Mouse (Mus musculus) myocyte (in vitro differentiated cells): ENCODE results near the gene Macrod1. TPM values are rescaled to one million over a fixed set of nuclear protein-coding genes. Genes with fewer than 3 reads are reported as not detected.
A peak's percentile ranks its signal among the peaks of the same experiment; 100 is the strongest.

ENCODE experiments used
- H3K27me3 ChIP-seq: one replicate; pipeline ENCODE4 v1.6.1; 2011; ENCODE audit not compliant: control insufficient read depth, insufficient read depth, insufficient read length
- H3K36me3 ChIP-seq: one replicate; pipeline ENCODE4 v1.6.1; 2011; ENCODE audit not compliant: control insufficient read depth, insufficient read depth
- H3K4me2 ChIP-seq: one replicate; pipeline ENCODE4 v1.6.1; 2011; ENCODE audit warnings: low read depth, control low read depth
- H3K4me3 ChIP-seq: one replicate; pipeline ENCODE4 v1.5.1; 2011; ENCODE audit warnings: mild to moderate bottlenecking, control low read depth, moderate library complexity
- H3K79me2 ChIP-seq: one replicate; pipeline ENCODE4 v1.6.1; 2011; ENCODE audit not compliant: control insufficient read depth, insufficient read depth
- H3ac ChIP-seq: one replicate; pipeline ENCODE4 v1.6.1; 2011; ENCODE audit not compliant: control insufficient read depth, insufficient read length
- CEBPB ChIP-seq: IDR thresholded peaks from 2 replicates; pipeline ENCODE4 v1.6.1; 2011; ENCODE audit warnings: mild to moderate bottlenecking, moderate library complexity; ENCODE audit not compliant: poor library complexity, insufficient read depth, severe bottlenecking
- E2F4 ChIP-seq: IDR thresholded peaks from one replicate; pipeline ENCODE4 v1.6.1; 2011; ENCODE audit warnings: mild to moderate bottlenecking, control low read depth, moderate library complexity; ENCODE audit not compliant: insufficient read depth
- MAX ChIP-seq: IDR thresholded peaks from one replicate; pipeline ENCODE4 v1.6.1; 2011; ENCODE audit warnings: low read depth, mild to moderate bottlenecking, control low read depth
- MYOD1 ChIP-seq, 3 experiments: IDR thresholded peaks; one replicate each; pipeline ENCODE4 v1.6.1; 2011; ENCODE audit warnings: control low read depth in 2 of 3, low read depth in 2 of 3, mild to moderate bottlenecking in 2 of 3, moderate library complexity in 1 of 3; ENCODE audit not compliant: insufficient read length in 2 of 3, control insufficient read depth in 1 of 3
- MYOG ChIP-seq, 3 experiments: IDR thresholded peaks; one replicate each; pipeline ENCODE4 v1.6.1; 2011; ENCODE audit warnings: control low read depth in 2 of 3, low read depth in 2 of 3, mild to moderate bottlenecking in 2 of 3; ENCODE audit not compliant: insufficient read length in 2 of 3, control insufficient read depth in 1 of 3, insufficient read depth in 1 of 3
- POLR2A ChIP-seq: IDR thresholded peaks from one replicate; pipeline ENCODE4 v1.6.1; 2011; ENCODE audit warnings: low read depth, mild to moderate bottlenecking, control low read depth, moderate library complexity; ENCODE audit not compliant: insufficient read length
- POLR2AphosphoS2 ChIP-seq: IDR thresholded peaks from one replicate; pipeline ENCODE4 v1.6.1; 2011; ENCODE audit warnings: low read depth, control low read depth; ENCODE audit not compliant: insufficient read length
- REST ChIP-seq: IDR thresholded peaks from one replicate; pipeline ENCODE4 v1.6.1; 2011; ENCODE audit warnings: mild to moderate bottlenecking, control low read depth, moderate library complexity; ENCODE audit not compliant: insufficient read depth, insufficient read length
- SRF ChIP-seq: IDR thresholded peaks from one replicate; pipeline ENCODE4 v1.6.1; 2011; ENCODE audit warnings: low read depth; ENCODE audit not compliant: control insufficient read depth, insufficient read length
- TCF12 ChIP-seq: IDR thresholded peaks from one replicate; pipeline ENCODE4 v1.6.1; 2011; ENCODE audit warnings: mild to moderate bottlenecking, control low read depth; ENCODE audit not compliant: poor library complexity, insufficient read depth, severe bottlenecking
- TCF3 ChIP-seq: IDR thresholded peaks from one replicate; pipeline ENCODE4 v1.6.1; 2011; ENCODE audit warnings: low read depth, control low read depth; ENCODE audit not compliant: insufficient read length
- USF1 ChIP-seq: IDR thresholded peaks from one replicate; pipeline ENCODE4 v1.6.1; 2011; ENCODE audit warnings: low read depth, mild to moderate bottlenecking, control low read depth, moderate library complexity
- polyA plus RNA-seq: library from polyadenylated mRNA; unstranded; fragments of >200 nt; fragmentation: generic; extraction: Trizol; gene quantifications from one replicate; pipeline ENCODE4 v1.2.1, GENCODE M21; 2012; ENCODE audit warnings: missing spikeins

Macrod1 gene
- polyA plus RNA-seq, 1 experiment: 82.4 TPM

GRCm38 (mm10) chr19:7103349-7103992 is 46.9 kb downstream of the Macrod1 start:
- no peak for TF ChIP-seq POLR2AphosphoS2
- TF ChIP-seq MYOG (IDR thresholded peaks at IDR 0.05; ENCODE audit: control insufficient read depth in 1 of 3, insufficient read depth in 1 of 3, insufficient read length in 2 of 3, low read depth in 2 of 3): peak in 1 of 3 experiments; percentile 8
- Histone ChIP-seq H3K4me3 (no peak overlapping the region), H3K27me3 (peaks cover 4% of the 10 kb centered on the region), H3ac (no peak overlapping the region), H3K79me2 (no peaks in the 10 kb centered on the region), H3K36me3 (no peaks in the 10 kb centered on the region), H3K4me2 (peak overlapping the region; percentile 25)

DNA sequence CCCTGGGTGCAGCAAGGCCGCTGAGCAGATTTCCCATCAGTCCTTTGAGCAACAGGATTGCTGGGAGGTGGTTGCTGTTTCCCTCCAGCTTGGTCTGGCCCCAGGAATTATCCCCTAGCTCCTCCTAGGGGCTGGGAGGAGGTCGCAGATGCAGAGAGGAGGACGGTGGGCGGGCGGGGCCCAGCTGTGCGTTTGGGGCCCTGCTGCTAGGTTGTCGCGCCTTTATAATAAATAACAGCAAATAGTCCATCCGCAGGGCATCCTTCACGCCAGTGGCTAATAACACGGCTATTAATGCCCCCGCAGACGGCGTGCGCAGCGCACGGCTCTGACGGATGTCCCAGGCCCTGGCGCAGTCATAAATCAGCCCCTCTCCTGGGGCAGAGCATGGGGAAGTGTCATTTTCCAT is 47.4 kb downstream of the Macrod1 start:
- no peak for TF ChIP-seq REST
- no peak for TF ChIP-seq MYOD1 (IDR thresholded peaks at IDR 0.05; ENCODE audit: control insufficient read depth in 1 of 3, insufficient read length in 2 of 3, low read depth in 2 of 3)
- TF ChIP-seq CEBPB: no peak
- TF ChIP-seq TCF3: no peak
- no peak for TF ChIP-seq TCF12
- H3K27me3 ChIP-seq: peaks cover 4% of the 10 kb centered on the region
- peak overlapping the region; percentile 25 for H3K4me2 ChIP-seq
- no peaks in the 10 kb centered on the region for H3K79me2 ChIP-seq
- no peak overlapping the region for H3K4me3 ChIP-seq
- no peaks in the 10 kb centered on the region for H3K36me3 ChIP-seq
- H3ac ChIP-seq: no peak overlapping the region

DNA sequence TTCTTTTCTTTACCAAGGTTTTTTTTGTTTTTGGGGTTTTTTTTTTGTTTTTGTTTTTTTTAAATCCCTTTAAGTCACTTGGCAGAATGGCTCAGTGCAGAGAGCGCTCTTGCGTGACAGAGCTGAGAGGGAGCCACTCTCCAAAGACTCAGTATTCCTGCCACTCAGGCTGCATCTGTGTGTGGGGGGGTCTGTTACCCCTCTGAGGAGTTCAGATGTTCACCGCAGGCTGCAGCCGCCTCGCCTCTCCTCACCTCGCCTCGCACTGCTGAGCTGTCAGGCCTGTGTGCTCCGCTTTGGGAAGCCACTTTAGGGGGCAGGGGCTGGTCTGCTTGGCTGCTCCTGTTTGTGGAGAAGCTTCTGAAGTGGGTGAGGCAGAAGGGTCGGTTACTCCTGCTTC is 48.9 kb downstream of the Macrod1 start, which contains the start of gene Flrt1:
Gene Flrt1, minus strand, starts transcription at position 186 of the 400 bp plus-strand sequence.
- no peak within 1 kb of the TSS for H3K4me2 ChIP-seq
- peaks cover 4% of the 10 kb centered on the region for H3K27me3 ChIP-seq
- H3K79me2 ChIP-seq: no peaks in the 10 kb centered on the region

DNA sequence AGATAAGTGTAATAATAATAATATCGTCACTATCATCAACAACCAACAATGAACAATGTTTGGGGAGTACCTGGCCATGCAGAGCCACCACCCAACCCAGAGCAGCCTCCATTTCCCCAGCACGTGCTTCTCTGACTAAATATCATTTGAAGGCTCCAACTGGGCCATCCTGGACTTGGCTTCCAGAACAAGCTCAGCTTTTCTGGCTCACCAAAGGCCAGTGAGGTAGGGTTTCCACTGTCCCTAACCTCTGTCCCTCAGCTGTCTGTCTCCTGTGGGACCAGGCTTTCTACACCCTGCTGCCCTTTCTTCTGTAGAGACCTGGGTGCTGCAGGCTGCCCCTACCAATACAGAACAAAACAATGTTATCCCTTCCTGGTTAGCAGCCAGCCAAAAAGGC is 50.0 kb downstream of the Macrod1 start:
- no peak overlapping the region for H3K4me2 ChIP-seq
- no peak overlapping the region for H3ac ChIP-seq
- H3K79me2 ChIP-seq: no peaks in the 10 kb centered on the region
- TF ChIP-seq USF1 (no peak), MYOG (IDR thresholded peaks at IDR 0.05; ENCODE audit: control insufficient read depth in 1 of 3, insufficient read depth in 1 of 3, insufficient read length in 2 of 3, low read depth in 2 of 3) (no peak), REST (no peak), POLR2AphosphoS2 (no peak), TCF12 (no peak), TCF3 (no peak), E2F4 (no peak), POLR2A (no peak), SRF (no peak), CEBPB (no peak), MAX (no peak), MYOD1 (IDR thresholded peaks at IDR 0.05; ENCODE audit: control insufficient read depth in 1 of 3, insufficient read length in 2 of 3, low read depth in 2 of 3) (no peak)
- H3K36me3 ChIP-seq: no peaks in the 10 kb centered on the region
- no peaks in the 10 kb centered on the region for H3K27me3 ChIP-seq
- H3K4me3 ChIP-seq: no peak overlapping the region

More for the DNA sequence above, 48.9 kb downstream of the Macrod1 start, which contains the start of gene Flrt1:
- H3K4me3 ChIP-seq: no peak within 1 kb of the TSS
- H3ac ChIP-seq: no peak within 1 kb of the TSS
- TF ChIP-seq TCF12: no peak
- no peak for TF ChIP-seq CEBPB
- TF ChIP-seq REST: no peak
- TF ChIP-seq POLR2A: no peak
- no peak for TF ChIP-seq POLR2AphosphoS2
- TF ChIP-seq E2F4: no peak
- no peak for TF ChIP-seq SRF
- TF ChIP-seq USF1: no peak
- no peak for TF ChIP-seq TCF3
- no peak for TF ChIP-seq MYOG (IDR thresholded peaks at IDR 0.05; ENCODE audit: control insufficient read depth in 1 of 3, insufficient read depth in 1 of 3, insufficient read length in 2 of 3, low read depth in 2 of 3)
- TF ChIP-seq MYOD1 (IDR thresholded peaks at IDR 0.05; ENCODE audit: control insufficient read depth in 1 of 3, insufficient read length in 2 of 3, low read depth in 2 of 3): no peak
- no peak for TF ChIP-seq MAX
- no peaks in the 10 kb centered on the region for H3K36me3 ChIP-seq

- no peaks in the 10 kb centered on the region for H3K36me3 ChIP-seq
- no peak overlapping the region for H3K4me2 ChIP-seq
- no peak overlapping the region for H3ac ChIP-seq
- H3K79me2 ChIP-seq: no peaks in the 10 kb centered on the region
- H3K27me3 ChIP-seq: no peaks in the 10 kb centered on the region
- H3K4me3 ChIP-seq: no peak overlapping the region
- no peak for TF ChIP-seq E2F4
- TF ChIP-seq USF1: no peak
- no peak for TF ChIP-seq CEBPB
- TF ChIP-seq TCF3: no peak
- TF ChIP-seq POLR2A: no peak
- no peak for TF ChIP-seq MAX
- TF ChIP-seq SRF: no peak
- no peak for TF ChIP-seq MYOG (IDR thresholded peaks at IDR 0.05; ENCODE audit: control insufficient read depth in 1 of 3, insufficient read depth in 1 of 3, insufficient read length in 2 of 3, low read depth in 2 of 3)
- TF ChIP-seq MYOD1 (IDR thresholded peaks at IDR 0.05; ENCODE audit: control insufficient read depth in 1 of 3, insufficient read length in 2 of 3, low read depth in 2 of 3): no peak
- no peak for TF ChIP-seq TCF12
- TF ChIP-seq REST: no peak
- no peak for TF ChIP-seq POLR2AphosphoS2
Measured at GRCm38 (mm10) chr19:7107174-7107573, 50.6 kb downstream of the Macrod1 start.
